Mouse (Mus musculus) liver, embryonic 14.5 days (tissue): ENCODE data around the gene Pla2g3. TPM values are rescaled to one million over a fixed set of nuclear protein-coding genes. Genes with fewer than 3 reads are reported as not detected.

Experiments used
- ATAC-seq: fragments of 200-750 bp; cut with Nextera tagmentation; 2 replicates; pipeline ENCODE4 v1.8.0; 2017; ENCODE audit warnings: moderate number of reproducible peaks, mild to moderate bottlenecking, moderate library complexity; ENCODE audit not compliant: insufficient read depth
- DNase-seq, 3 experiments: peaks; one replicate each; pipeline ENCODE4 v3.0.0-alpha.2; 2012 to 2013; ENCODE audit warnings: low read depth in 3 of 3, low spot score in 3 of 3
- H3K27ac ChIP-seq: fragments of 300-500 bp; sonication (generic); 2 replicates; pipeline ENCODE4 v1.5.1; 2014; ENCODE audit warnings: moderate library complexity, mild to moderate bottlenecking, control low read depth, inconsistent platforms
- H3K27me3 ChIP-seq: fragments of 300-500 bp; sonication (generic); 2 replicates; pipeline ENCODE4 v1.6.1; 2014; ENCODE audit warnings: mild to moderate bottlenecking, low read length, moderate library complexity; ENCODE audit not compliant: control insufficient read depth, insufficient read depth
- H3K36me3 ChIP-seq: fragments of 300-500 bp; sonication (generic); replicated peaks from 2 replicates; pipeline ENCODE4 v1.6.1; 2014; ENCODE audit warnings: low read depth; ENCODE audit not compliant: control insufficient read depth, insufficient read depth
- H3K4me1 ChIP-seq, 2 experiments: fragments of 200-500 bp in 1 of 2; fragments of 300-500 bp in 1 of 2; sonication (generic) in 1 of 2; replicated peaks; 2 replicates each; pipeline ENCODE4 v1.6.1; 2012 to 2014; ENCODE audit warnings: antibody characterized with exemption in 1 of 2, inconsistent platforms in 1 of 2, low read length in 1 of 2; ENCODE audit not compliant: control insufficient read depth in 2 of 2, insufficient read depth in 2 of 2
- H3K4me2 ChIP-seq: fragments of 300-500 bp; sonication (generic); 2 replicates; pipeline ENCODE4 v1.6.1; 2014; ENCODE audit warnings: low read depth, mild to moderate bottlenecking, control low read depth, moderate library complexity
- H3K4me3 ChIP-seq, 2 experiments: fragments of 200-500 bp in 1 of 2; fragments of 300-500 bp in 1 of 2; sonication (generic) in 1 of 2; 2 replicates each; pipeline ENCODE4 v1.5.1; 2012 to 2014; ENCODE audit warnings: low read depth in 2 of 2, low read length in 2 of 2, mild to moderate bottlenecking in 2 of 2, control low read depth in 1 of 2, inconsistent platforms in 1 of 2, moderate library complexity in 1 of 2; ENCODE audit not compliant: insufficient read depth in 1 of 2
- H3K9ac ChIP-seq: fragments of 300-500 bp; sonication (generic); replicated peaks from 2 replicates; pipeline ENCODE4 v1.6.1; 2014; ENCODE audit warnings: mild to moderate bottlenecking, control low read depth, moderate library complexity
- H3K9me3 ChIP-seq: fragments of 300-500 bp; sonication (generic); 2 replicates; pipeline ENCODE4 v1.6.1; 2016; ENCODE audit warnings: low read length, mixed read lengths; ENCODE audit not compliant: control insufficient read depth
- CTCF ChIP-seq: IDR thresholded peaks from 2 replicates; pipeline ENCODE4 v1.5.1; 2016; ENCODE audit warnings: antibody characterized with exemption, low read depth, control low read depth
- EP300 ChIP-seq: IDR thresholded peaks from 2 replicates; pipeline ENCODE4 v1.6.1; 2016; ENCODE audit warnings: antibody characterized with exemption, low read depth
- WGBS: fragments of 180-500 bp; shearing (Covaris S2); extraction: QIAGEN DNeasy Blood & Tissue Kit; methylation state at CpG from one replicate; pipeline ENCODE4 v1.1.7; 2014; ENCODE audit not compliant: insufficient replicate concordance; 5-methylcytosine and 5-hydroxymethylcytosine counted together
- polyA plus RNA-seq, 2 experiments: library from polyadenylated mRNA; depleted of rRNA in 1 of 2; stranded (reverse) in 1 of 2; unstranded in 1 of 2; fragments of >200 nt; fragmentation: Nextera tagmentation in 1 of 2; extraction: Ambion mirVana in 1 of 2; gene quantifications; 2 replicates each; pipeline versions ENCODE4 v1.2.1 to v1.2.3; 2012 to 2014

The Pla2g3 gene
- polyA plus RNA-seq, 2 experiments: 0.04 to 0.06 TPM

- Histone ChIP-seq H3K27ac (no peak overlapping the region), H3K27me3 (no peaks in the 10 kb centered on the region), H3K36me3 (no peaks in the 10 kb centered on the region), H3K9ac (no peak overlapping the region), H3K9me3 (no peaks in the 10 kb centered on the region), H3K4me3 (no peak overlapping the region), H3K4me1 (no peaks in the 10 kb centered on the region), H3K4me2 (no peak overlapping the region)
- DNase-seq (no peak), ATAC-seq (no peak)
- WGBS: 67% methylated on average over 8 of the region's 8 CpGs
- TF ChIP-seq CTCF (no peak), EP300 (no peak)
Observed at GRCm38 (mm10) chr11:3527766-3528165, 39.7 kb downstream of the Pla2g3 start.

- no peak for ATAC-seq
- Histone ChIP-seq H3K27me3 (no peaks in the 10 kb centered on the region), H3K4me3 (no peak overlapping the region), H3K36me3 (no peaks in the 10 kb centered on the region), H3K27ac (no peak overlapping the region), H3K9ac (no peak overlapping the region), H3K4me1 (no peaks in the 10 kb centered on the region), H3K4me2 (no peak overlapping the region), H3K9me3 (no peaks in the 10 kb centered on the region)
- no peak for DNase-seq
- TF ChIP-seq EP300: no peak
- TF ChIP-seq CTCF: no peak
- 62% methylated on average over 6 of the region's 6 CpGs for WGBS
Observed at GRCm38 (mm10) chr11:3528208-3528607, 40.1 kb downstream of the Pla2g3 start.

GRCm38 (mm10) chr11:3529476-3530252 is 41.6 kb downstream of the Pla2g3 start:
- no peak for TF ChIP-seq EP300
- TF ChIP-seq CTCF: no peak
- H3K4me2 ChIP-seq: no peak overlapping the region
- no peaks in the 10 kb centered on the region for H3K4me1 ChIP-seq
- no peaks in the 10 kb centered on the region for H3K36me3 ChIP-seq
- 58% methylated on average over 20 of the region's 20 CpGs for WGBS
- no peak overlapping the region for H3K27ac ChIP-seq
- H3K9me3 ChIP-seq: no peaks in the 10 kb centered on the region
- DNase-seq (no peak), ATAC-seq (peak; percentile 6; the same call in 1 of the 2 replicates)
- H3K27me3 ChIP-seq: no peaks in the 10 kb centered on the region
- H3K4me3 ChIP-seq: no peak overlapping the region
- H3K9ac ChIP-seq: no peak overlapping the region

GRCm38 (mm10) chr11:3530731-3531130 is 42.6 kb downstream of the Pla2g3 start:
- ATAC-seq (no peak), DNase-seq (no peak)
- 0 out of 4 replicates have a peak, but pooled peaks cover 0 to 2% of the 10 kb centered on the region in 2 experiments for H3K4me1 ChIP-seq
- H3K9me3 ChIP-seq: no peaks in the 10 kb centered on the region
- no peaks in the 10 kb centered on the region for H3K27me3 ChIP-seq
- no peak for TF ChIP-seq EP300
- TF ChIP-seq CTCF: no peak
- H3K27ac ChIP-seq: no peak overlapping the region
- H3K4me3 ChIP-seq: no peak overlapping the region
- no peak overlapping the region for H3K9ac ChIP-seq
- no peak overlapping the region for H3K4me2 ChIP-seq
- H3K36me3 ChIP-seq: no peaks in the 10 kb centered on the region
- WGBS: 79% methylated on average over 3 of the region's 3 CpGs

GRCm38 (mm10) chr11:3531634-3532033 is 43.5 kb downstream of the Pla2g3 start:
- Histone ChIP-seq H3K27ac (no peak overlapping the region), H3K4me1 (peaks cover 0 to 2% of the 10 kb centered on the region in 2 experiments; a peak in 1 of 4 replicates), H3K9me3 (no peaks in the 10 kb centered on the region), H3K36me3 (no peaks in the 10 kb centered on the region), H3K4me3 (no peak overlapping the region), H3K9ac (no peak overlapping the region), H3K27me3 (no peaks in the 10 kb centered on the region), H3K4me2 (no peak overlapping the region)
- 72% methylated on average over 6 of the region's 6 CpGs for WGBS
- no peak for DNase-seq
- no peak for ATAC-seq
- TF ChIP-seq EP300 (no peak), CTCF (peak; percentile 30; the same call in 1 of the 2 replicates)
